Mouse (Mus musculus) liver, adult 2 months (tissue): ENCODE results near the gene Fam149b. TPM values are rescaled to one million over a fixed set of nuclear protein-coding genes. Genes with fewer than 3 reads are reported as not detected.

ENCODE experiments used
- DNase-seq: peaks from one replicate; pipeline ENCODE4 v3.0.0-alpha.2; 2011; ENCODE audit warnings: low read depth, low spot score; ENCODE audit errors: extremely low read depth
- H3K27ac ChIP-seq: fragments of 200-500 bp; replicated peaks from 2 replicates; pipeline ENCODE4 v1.5.1; 2012; ENCODE audit warnings: low read depth, mild to moderate bottlenecking, control low read depth, inconsistent platforms, low read length; ENCODE audit not compliant: insufficient read depth
- H3K27me3 ChIP-seq: fragments of 200-500 bp; 2 replicates; pipeline ENCODE4 v1.6.1; 2012; ENCODE audit warnings: mild to moderate bottlenecking, moderate library complexity, low read length, inconsistent platforms; ENCODE audit not compliant: control insufficient read depth, insufficient read depth
- H3K36me3 ChIP-seq: fragments of 200-500 bp; 2 replicates; pipeline ENCODE4 v1.6.1; 2012; ENCODE audit warnings: low read length, inconsistent platforms; ENCODE audit not compliant: control insufficient read depth, insufficient read depth
- H3K4me1 ChIP-seq: fragments of 200-500 bp; 2 replicates; pipeline ENCODE4 v1.6.1; 2011; ENCODE audit warnings: low read length; ENCODE audit not compliant: control insufficient read depth, insufficient read depth
- H3K4me3 ChIP-seq: fragments of 200-500 bp; 2 replicates; pipeline ENCODE4 v1.5.1; 2011; ENCODE audit warnings: low read depth, mild to moderate bottlenecking, control low read depth, low read length, moderate library complexity; ENCODE audit not compliant: insufficient read depth
- H3K79me2 ChIP-seq: fragments of 200-500 bp; 2 replicates; pipeline ENCODE4 v1.6.1; 2012; ENCODE audit warnings: inconsistent platforms, mild to moderate bottlenecking, low read length, moderate library complexity; ENCODE audit not compliant: control insufficient read depth, insufficient read depth
- H3K9ac ChIP-seq: fragments of 200-500 bp; 2 replicates; pipeline ENCODE4 v1.6.1; 2012; ENCODE audit warnings: low read depth, mild to moderate bottlenecking, control low read depth, inconsistent platforms, low read length
- CTCF ChIP-seq: fragments of 200-500 bp; IDR thresholded peaks from 2 replicates; pipeline ENCODE4 v1.5.1; 2011; ENCODE audit warnings: low read depth, low read length, control low read depth
- POLR2A ChIP-seq: fragments of 200-500 bp; IDR thresholded peaks from 2 replicates; pipeline ENCODE4 v1.6.1; 2011; ENCODE audit warnings: low read length, control low read depth; ENCODE audit not compliant: insufficient read depth; ENCODE audit errors: extremely low read depth
- WGBS: fragments of 180-500 bp; shearing (Covaris S2); methylation state at CpG from one replicate; pipeline ENCODE4 v1.1.7; 2018; 5-methylcytosine and 5-hydroxymethylcytosine counted together
- polyA plus RNA-seq: library from polyadenylated mRNA; depleted of rRNA; stranded (reverse); fragments of >200 nt; gene quantifications from 2 replicates; pipeline ENCODE4 v1.2.3, GENCODE M21; 2012
- total RNA-seq: library from RNA; depleted of rRNA; stranded (reverse); fragments of >200 nt; gene quantifications from 2 replicates; pipeline ENCODE4 v1.2.3, GENCODE M21; 2014

Gene Fam149b
- total and polyA plus RNA-seq, 2 experiments: 14.6 to 20.8 TPM

DNA sequence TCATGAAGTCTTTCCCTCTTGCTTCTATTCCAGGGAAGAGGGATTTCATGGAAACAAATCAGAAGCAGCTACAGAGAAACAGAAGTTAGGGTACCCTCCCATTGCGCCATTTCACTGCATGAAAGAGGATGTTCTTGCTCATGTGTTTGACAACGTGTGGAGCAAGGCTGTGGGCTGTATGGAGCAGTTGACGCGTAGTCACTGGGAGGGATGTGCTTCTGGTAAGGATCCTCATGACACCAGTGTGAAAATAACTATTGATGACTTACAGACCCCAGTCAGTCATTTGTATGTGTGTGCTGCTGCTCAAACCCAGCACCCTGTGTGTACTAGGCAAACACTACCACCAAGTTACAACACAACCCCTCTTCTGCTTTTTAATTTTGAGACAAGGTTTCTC is 15.3 kb downstream of the Fam149b start:
- H3K27me3 ChIP-seq: no peaks in the 10 kb centered on the region
- DNase-seq: no peak
- no peaks in the 10 kb centered on the region for H3K79me2 ChIP-seq
- TF ChIP-seq CTCF: no peak
- TF ChIP-seq POLR2A: no peak
- H3K4me3 ChIP-seq: no peak overlapping the region
- peaks cover 46% of the 10 kb centered on the region for H3K36me3 ChIP-seq
- H3K9ac ChIP-seq: no peak overlapping the region
- H3K27ac ChIP-seq: no peak overlapping the region
- no peaks in the 10 kb centered on the region for H3K4me1 ChIP-seq
- WGBS: 93% methylated on average over 4 of the region's 4 CpGs

DNA sequence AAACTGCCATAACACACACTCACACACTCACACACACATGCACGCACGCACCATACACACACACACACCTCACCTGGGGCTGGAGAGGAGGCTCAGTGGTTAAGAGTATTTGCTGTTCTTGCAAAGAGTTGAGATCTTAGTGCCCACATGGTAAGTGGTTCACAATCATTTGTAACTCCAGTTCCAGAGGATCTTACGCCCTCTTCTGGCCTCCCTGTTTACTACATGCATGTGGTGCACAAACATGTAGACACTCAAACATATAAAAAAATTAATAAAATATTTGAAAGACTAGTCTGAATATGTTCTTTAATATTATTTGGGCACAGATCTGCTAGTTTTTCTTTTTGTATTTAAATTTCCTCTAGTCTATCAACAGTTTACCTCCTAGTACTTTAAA is 20.3 kb downstream of the Fam149b start:
- no peak for TF ChIP-seq CTCF
- DNase-seq: no peak
- 98% methylated on average over 3 of the region's 3 CpGs for WGBS
- no peak overlapping the region for H3K4me3 ChIP-seq
- no peak overlapping the region for H3K27ac ChIP-seq
- H3K36me3 ChIP-seq: peaks cover 25% of the 10 kb centered on the region
- H3K9ac ChIP-seq: no peak overlapping the region
- no peaks in the 10 kb centered on the region for H3K27me3 ChIP-seq
- no peaks in the 10 kb centered on the region for H3K4me1 ChIP-seq
- H3K79me2 ChIP-seq: no peaks in the 10 kb centered on the region

DNA sequence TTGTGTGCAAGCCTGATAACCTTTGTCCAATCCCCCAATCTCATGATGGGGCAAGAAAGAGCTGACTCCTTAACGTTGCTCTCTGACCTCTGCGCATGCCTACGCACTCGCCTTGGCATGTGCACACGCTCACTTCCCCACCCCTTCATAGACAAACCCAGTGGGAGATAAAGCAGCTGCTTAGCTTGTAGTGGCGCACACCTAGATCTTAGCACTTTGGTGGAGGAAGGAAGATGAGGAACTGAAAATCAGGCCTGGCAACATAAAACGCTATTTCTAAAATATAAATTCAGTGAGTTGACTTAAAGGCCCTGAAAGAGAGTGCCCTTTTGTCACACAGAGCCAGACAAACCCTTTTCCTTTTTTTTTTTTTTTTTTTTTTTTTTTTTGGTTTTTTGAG is 22.8 kb downstream of the Fam149b start:
- DNase-seq: no peak
- no peaks in the 10 kb centered on the region for H3K27me3 ChIP-seq
- no peak overlapping the region for H3K9ac ChIP-seq
- H3K36me3 ChIP-seq: peaks cover 18% of the 10 kb centered on the region
- 86% methylated on average over 7 of the region's 7 CpGs for WGBS
- no peak overlapping the region for H3K4me3 ChIP-seq
- H3K79me2 ChIP-seq: no peaks in the 10 kb centered on the region
- no peak overlapping the region for H3K27ac ChIP-seq
- no peak for TF ChIP-seq POLR2A
- no peaks in the 10 kb centered on the region for H3K4me1 ChIP-seq

DNA sequence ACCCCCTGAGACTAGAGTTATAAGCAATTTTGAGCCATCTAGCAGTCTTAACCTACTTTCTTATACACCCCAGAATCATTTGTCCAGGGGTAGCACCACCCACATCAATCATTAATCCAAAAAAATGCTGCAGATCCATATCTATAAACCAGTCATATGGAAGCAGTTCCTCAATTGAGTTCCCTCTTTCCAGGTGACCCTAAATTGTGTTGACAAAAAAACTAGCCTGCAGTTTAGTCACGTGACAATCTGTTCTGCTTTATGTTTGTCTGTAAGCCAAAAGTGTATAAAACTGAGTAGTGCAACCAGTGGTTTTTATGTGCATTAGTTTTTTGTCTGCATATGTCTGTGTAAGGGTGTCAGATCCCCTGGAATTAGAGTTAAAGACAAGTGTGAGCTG is 23.9 kb downstream of the Fam149b start:
- no peaks in the 10 kb centered on the region for H3K27me3 ChIP-seq
- H3K27ac ChIP-seq: no peak overlapping the region
- WGBS: 90% methylated on average over 1 of the region's 1 CpGs
- TF ChIP-seq POLR2A (no peak), CTCF (no peak)
- DNase-seq: no peak
- no peaks in the 10 kb centered on the region for H3K4me1 ChIP-seq
- H3K9ac ChIP-seq: no peak overlapping the region
- no peak overlapping the region for H3K4me3 ChIP-seq
- H3K79me2 ChIP-seq: no peaks in the 10 kb centered on the region
- peaks cover 17% of the 10 kb centered on the region for H3K36me3 ChIP-seq

DNA sequence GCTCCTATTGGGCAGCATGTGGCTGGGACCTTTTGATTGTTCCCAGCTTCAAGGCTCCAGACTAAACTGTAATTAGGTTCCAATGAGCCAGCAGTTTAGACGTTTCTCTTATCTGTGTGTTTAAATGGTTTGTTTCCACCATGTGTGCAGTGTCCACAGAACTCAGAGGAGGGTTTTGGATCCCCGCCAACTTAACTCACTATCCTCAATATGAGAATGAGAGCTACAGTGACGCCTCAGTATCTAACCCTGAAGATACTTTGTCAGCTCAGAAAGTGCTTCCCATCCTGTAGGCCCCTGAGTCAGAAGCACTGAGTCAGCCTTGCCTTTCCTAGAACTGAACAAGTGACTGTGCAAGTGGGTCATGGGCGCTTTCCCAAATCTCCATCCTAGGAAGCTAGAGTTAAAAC is 29.2 kb downstream of the Fam149b start:
- no peak overlapping the region for H3K4me3 ChIP-seq
- H3K4me1 ChIP-seq: no peaks in the 10 kb centered on the region
- DNase-seq: no peak
- no peak overlapping the region for H3K9ac ChIP-seq
- no peaks in the 10 kb centered on the region for H3K27me3 ChIP-seq
- TF ChIP-seq CTCF (no peak), POLR2A (no peak)
- no peaks in the 10 kb centered on the region for H3K79me2 ChIP-seq
- WGBS: 47% methylated on average over 4 of the region's 4 CpGs
- no peak overlapping the region for H3K27ac ChIP-seq
- peaks cover 9% of the 10 kb centered on the region for H3K36me3 ChIP-seq

DNA sequence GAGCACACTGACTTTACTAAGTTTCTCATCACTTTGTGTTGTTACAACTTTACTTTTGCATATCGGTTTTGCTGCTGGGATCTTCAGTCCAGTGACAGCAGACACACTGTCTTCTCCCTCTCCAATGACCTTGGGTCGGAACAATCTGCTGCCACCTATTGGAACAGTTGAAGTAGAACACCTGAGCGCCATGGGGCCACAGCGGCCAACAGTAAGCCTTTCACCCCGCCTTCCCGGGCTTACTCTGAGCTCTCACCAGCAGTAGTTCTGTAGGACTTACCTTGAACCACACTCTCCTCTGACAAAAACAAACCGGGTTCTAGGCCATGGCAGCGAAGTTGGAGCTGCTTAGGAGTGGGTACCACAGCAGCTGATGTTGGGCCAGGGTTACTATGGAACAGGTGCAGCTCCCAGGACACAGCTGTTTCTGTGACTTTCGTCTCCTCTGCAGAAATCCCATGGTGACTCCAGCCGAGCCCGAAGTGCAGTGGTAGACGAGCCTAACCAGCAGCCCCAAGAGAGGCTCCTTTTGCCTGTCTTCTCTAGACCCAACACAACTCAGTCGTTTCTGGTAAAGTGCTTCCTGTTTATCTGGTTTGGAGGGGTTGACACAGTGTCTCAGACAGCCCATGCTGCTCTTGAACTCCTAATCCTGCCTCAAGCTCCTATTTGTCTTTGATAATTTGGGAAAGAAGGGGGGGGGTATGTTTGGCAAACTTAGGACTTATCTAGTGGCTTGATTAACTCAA is 30.5 kb downstream of the Fam149b start:
- peak; percentile 83 for TF ChIP-seq CTCF
- TF ChIP-seq POLR2A: no peak
- Histone ChIP-seq H3K36me3 (peaks cover 10% of the 10 kb centered on the region), H3K27ac (no peak overlapping the region), H3K27me3 (no peaks in the 10 kb centered on the region), H3K4me1 (no peaks in the 10 kb centered on the region), H3K79me2 (no peaks in the 10 kb centered on the region), H3K9ac (0 out of 2 replicates have a peak overlapping the region, but pooled peaks have one; percentile 1), H3K4me3 (no peak overlapping the region)
- peak; percentile 64 for DNase-seq
- 34% methylated on average over 13 of the region's 13 CpGs for WGBS
